Mouse (Mus musculus): Measurements from ENCODE around the gene Oas2. TPM values are rescaled to one million over a fixed set of nuclear protein-coding genes. Genes with fewer than 3 reads are reported as not detected.

The Oas2 gene
- polyA plus RNA-seq, 1 experiment, result 9.0 TPM

- no peaks in the 10 kb centered on the region for H3K27me3 ChIP-seq (ENCODE audit: control insufficient read depth, insufficient read depth, low read length)
- TF ChIP-seq POLR2A (IDR thresholded peaks at IDR 0.05; ENCODE audit: low read depth, low read length) (no peak), CTCF (IDR thresholded peaks at IDR 0.05; ENCODE audit: extremely low read depth, insufficient read depth, insufficient read length, insufficient replicate concordance) (no peak)
- H3K4me3 ChIP-seq (ENCODE audit: extremely low read depth, insufficient read depth, insufficient read length), result no peak overlapping the region
- DNase-seq (ENCODE audit: low read depth in 1 of 2, low spot score in 2 of 2), result no peak
- no peaks in the 10 kb centered on the region for H3K36me3 ChIP-seq (ENCODE audit: control insufficient read depth, insufficient read depth, low read length)
- WGBS, result 68% methylated on average over 13 of the region's 15 CpGs
- peaks cover 5% of the 10 kb centered on the region; the same call in 1 of the 2 replicates for H3K4me1 ChIP-seq (ENCODE audit: control insufficient read depth, insufficient read depth, insufficient read length)
- no peak overlapping the region for H3K27ac ChIP-seq (ENCODE audit: insufficient read depth, low read length)
These were observed 30.9 kb downstream of the Oas2 start for GRCm38 (mm10) chr5:120718600-120719378.

- H3K27me3 ChIP-seq (ENCODE audit: control insufficient read depth, insufficient read depth, low read length), result no peaks in the 10 kb centered on the region
- 73% methylated on average over 10 of the region's 10 CpGs for WGBS
- DNase-seq (ENCODE audit: low read depth in 1 of 2, low spot score in 2 of 2), result no peak
- no peak overlapping the region for H3K27ac ChIP-seq (ENCODE audit: insufficient read depth, low read length)
- H3K4me1 ChIP-seq (ENCODE audit: control insufficient read depth, insufficient read depth, insufficient read length), result peaks cover 8% of the 10 kb centered on the region
- TF ChIP-seq CTCF (IDR thresholded peaks at IDR 0.05; ENCODE audit: extremely low read depth, insufficient read depth, insufficient read length, insufficient replicate concordance), result no peak
- no peak for TF ChIP-seq POLR2A (IDR thresholded peaks at IDR 0.05; ENCODE audit: low read depth, low read length)
- H3K4me3 ChIP-seq (ENCODE audit: extremely low read depth, insufficient read depth, insufficient read length), result no peak overlapping the region
- H3K36me3 ChIP-seq (ENCODE audit: control insufficient read depth, insufficient read depth, low read length), result no peaks in the 10 kb centered on the region
These were observed 32.5 kb downstream of the Oas2 start for GRCm38 (mm10) chr5:120717136-120717535.

GRCm38 (mm10) chr5:120714314-120714713 is 35.3 kb downstream of the Oas2 start:
- Histone ChIP-seq H3K27ac (ENCODE audit: insufficient read depth, low read length) (no peak overlapping the region), H3K27me3 (ENCODE audit: control insufficient read depth, insufficient read depth, low read length) (no peaks in the 10 kb centered on the region), H3K4me1 (ENCODE audit: control insufficient read depth, insufficient read depth, insufficient read length) (peaks cover 19% of the 10 kb centered on the region), H3K4me3 (ENCODE audit: extremely low read depth, insufficient read depth, insufficient read length) (no peak overlapping the region), H3K36me3 (ENCODE audit: control insufficient read depth, insufficient read depth, low read length) (no peaks in the 10 kb centered on the region; the same call in 1 of the 2 replicates)
- TF ChIP-seq CTCF (IDR thresholded peaks at IDR 0.05; ENCODE audit: extremely low read depth, insufficient read depth, insufficient read length, insufficient replicate concordance) (peak; percentile 97), POLR2A (IDR thresholded peaks at IDR 0.05; ENCODE audit: low read depth, low read length) (no peak)
- peak; percentile 56 to 82 for DNase-seq (ENCODE audit: low read depth in 1 of 2, low spot score in 2 of 2)
- WGBS, result 3% methylated on average over 16 of the region's 16 CpGs

DNA sequence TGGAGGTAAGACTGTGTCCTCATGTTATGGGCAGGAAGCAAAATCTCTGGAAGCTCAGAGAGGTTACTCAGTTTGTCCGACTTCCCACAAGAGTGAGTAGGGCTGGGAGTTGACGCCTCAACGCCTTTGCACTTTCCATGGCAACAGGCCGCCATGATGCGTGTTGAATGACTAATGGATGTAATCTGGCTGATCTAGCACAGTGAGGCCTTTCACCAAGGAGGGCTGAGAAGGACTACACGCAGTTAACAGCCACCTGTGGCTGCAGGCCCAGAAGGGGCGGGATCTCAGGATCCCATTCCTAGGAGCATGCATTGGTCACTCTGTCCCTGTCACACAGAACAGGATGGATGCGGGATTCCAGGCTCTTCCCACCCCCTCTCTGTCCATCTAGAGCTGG is 36.9 kb downstream of the Oas2 start:
- Histone ChIP-seq H3K4me1 (ENCODE audit: control insufficient read depth, insufficient read depth, insufficient read length) (peaks cover 24% of the 10 kb centered on the region), H3K36me3 (ENCODE audit: control insufficient read depth, insufficient read depth, low read length) (peaks cover 3% of the 10 kb centered on the region; the same call in 1 of the 2 replicates), H3K4me3 (ENCODE audit: extremely low read depth, insufficient read depth, insufficient read length) (no peak overlapping the region), H3K27me3 (ENCODE audit: control insufficient read depth, insufficient read depth, low read length) (no peaks in the 10 kb centered on the region), H3K27ac (ENCODE audit: insufficient read depth, low read length) (no peak overlapping the region)
- 90% methylated on average over 8 of the region's 8 CpGs for WGBS
- TF ChIP-seq CTCF (IDR thresholded peaks at IDR 0.05; ENCODE audit: extremely low read depth, insufficient read depth, insufficient read length, insufficient replicate concordance) (no peak), POLR2A (IDR thresholded peaks at IDR 0.05; ENCODE audit: low read depth, low read length) (no peak)
- no peak for DNase-seq (ENCODE audit: low read depth in 1 of 2, low spot score in 2 of 2)

- no peak for TF ChIP-seq CTCF (IDR thresholded peaks at IDR 0.05; ENCODE audit: extremely low read depth, insufficient read depth, insufficient read length, insufficient replicate concordance)
- no peak for TF ChIP-seq POLR2A (IDR thresholded peaks at IDR 0.05; ENCODE audit: low read depth, low read length)
- WGBS, result 44% methylated on average over 3 of the region's 3 CpGs
- peak within 1 kb of the TSS; percentile 80 for H3K27ac ChIP-seq (ENCODE audit: insufficient read depth, low read length)
- H3K36me3 ChIP-seq (ENCODE audit: control insufficient read depth, insufficient read depth, low read length), result peaks cover 3% of the 10 kb centered on the region; the same call in 1 of the 2 replicates
- peaks cover 29% of the 10 kb centered on the region for H3K4me1 ChIP-seq (ENCODE audit: control insufficient read depth, insufficient read depth, insufficient read length)
- H3K27me3 ChIP-seq (ENCODE audit: control insufficient read depth, insufficient read depth, low read length), result no peaks in the 10 kb centered on the region
- DNase-seq (ENCODE audit: low read depth in 1 of 2, low spot score in 2 of 2), result no peak
- H3K4me3 ChIP-seq (ENCODE audit: extremely low read depth, insufficient read depth, insufficient read length), result peak within 1 kb of the TSS; percentile 79
These were observed 37.8 kb downstream of the Oas2 start, which contains the start of gene Dtx1 for GRCm38 (mm10) chr5:120711827-120712226. Dtx1 (minus strand) TSS chr5:120711927.

- WGBS, result 1% methylated on average over 43 of the region's 43 CpGs
- Histone ChIP-seq H3K4me1 (ENCODE audit: control insufficient read depth, insufficient read depth, insufficient read length) (peaks cover 32% of the 10 kb centered on the region), H3K4me3 (ENCODE audit: extremely low read depth, insufficient read depth, insufficient read length) (peak overlapping the region; percentile 79), H3K36me3 (ENCODE audit: control insufficient read depth, insufficient read depth, low read length) (peaks cover 3% of the 10 kb centered on the region; the same call in 1 of the 2 replicates), H3K27me3 (ENCODE audit: control insufficient read depth, insufficient read depth, low read length) (no peaks in the 10 kb centered on the region), H3K27ac (ENCODE audit: insufficient read depth, low read length) (peak overlapping the region; percentile 80)
- TF ChIP-seq CTCF (IDR thresholded peaks at IDR 0.05; ENCODE audit: extremely low read depth, insufficient read depth, insufficient read length, insufficient replicate concordance), result no peak
- TF ChIP-seq POLR2A (IDR thresholded peaks at IDR 0.05; ENCODE audit: low read depth, low read length), result peak; percentile 36; the same call in 1 of the 2 replicates
- DNase-seq (ENCODE audit: low read depth in 1 of 2, low spot score in 2 of 2), result peak; percentile 49 to 82
These were observed 38.2 kb downstream of the Oas2 start for GRCm38 (mm10) chr5:120711416-120711815.

DNA sequence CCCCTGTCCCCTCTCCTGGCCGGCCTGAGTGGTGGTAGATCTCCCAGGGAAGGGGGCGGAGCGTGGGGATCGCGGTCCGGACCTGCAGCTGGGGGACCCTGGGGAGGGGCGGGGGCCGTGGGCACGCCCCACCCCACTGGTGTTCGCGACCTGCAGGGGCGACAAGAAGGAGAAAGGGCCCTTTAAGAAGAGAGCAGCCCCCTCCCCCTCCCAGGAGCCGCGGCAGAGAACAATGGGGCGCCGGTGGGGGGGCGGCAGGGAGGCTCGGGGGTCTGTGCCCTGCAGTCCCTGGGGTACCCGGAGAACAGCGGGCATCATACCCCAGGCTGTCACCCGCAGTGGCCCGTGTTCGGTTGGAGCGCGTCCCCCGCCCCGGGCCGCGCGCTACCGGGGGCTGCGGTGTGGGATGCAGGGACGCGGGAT is 38.8 kb downstream of the Oas2 start:
- no peak for DNase-seq (ENCODE audit: low read depth in 1 of 2, low spot score in 2 of 2)
- Histone ChIP-seq H3K27me3 (ENCODE audit: control insufficient read depth, insufficient read depth, low read length) (no peaks in the 10 kb centered on the region), H3K27ac (ENCODE audit: insufficient read depth, low read length) (peak overlapping the region; percentile 80), H3K4me3 (ENCODE audit: extremely low read depth, insufficient read depth, insufficient read length) (peak overlapping the region; percentile 79), H3K36me3 (ENCODE audit: control insufficient read depth, insufficient read depth, low read length) (peaks cover 3% of the 10 kb centered on the region; the same call in 1 of the 2 replicates), H3K4me1 (ENCODE audit: control insufficient read depth, insufficient read depth, insufficient read length) (peaks cover 37% of the 10 kb centered on the region)
- TF ChIP-seq POLR2A (IDR thresholded peaks at IDR 0.05; ENCODE audit: low read depth, low read length) (no peak), CTCF (IDR thresholded peaks at IDR 0.05; ENCODE audit: extremely low read depth, insufficient read depth, insufficient read length, insufficient replicate concordance) (no peak)
- WGBS, result 2% methylated on average over 30 of the region's 34 CpGs

Data from spleen, adult 2 months (tissue).